Mouse (Mus musculus) midbrain, embryonic 13.5 days (tissue): ENCODE measurements around the gene Chil5. TPM values are rescaled to one million over a fixed set of nuclear protein-coding genes. Genes with fewer than 3 reads are reported as not detected.
"Not testable (repeated sequence)": the region's sequence is repeated elsewhere in the genome, so short reads cannot be mapped to it uniquely, and the experiment has no call there.

Experiments
- ATAC-seq: fragments of 200-750 bp; cut with Nextera tagmentation; 2 replicates; pipeline ENCODE4 v1.8.0; 2017; ENCODE audit warnings: mild to moderate bottlenecking, moderate TSS enrichment, moderate library complexity
- H3K27ac ChIP-seq: fragments of 300-500 bp; sonication (generic); 2 replicates; pipeline ENCODE4 v1.5.1; 2015; ENCODE audit warnings: inconsistent platforms, mild to moderate bottlenecking, moderate library complexity
- H3K27me3 ChIP-seq: fragments of 300-500 bp; sonication (generic); 2 replicates; pipeline ENCODE4 v1.6.1; 2015; ENCODE audit warnings: mild to moderate bottlenecking, inconsistent platforms
- H3K36me3 ChIP-seq: fragments of 300-500 bp; sonication (generic); 2 replicates; pipeline ENCODE4 v1.6.1; 2015; ENCODE audit warnings: mild to moderate bottlenecking, inconsistent platforms
- H3K4me1 ChIP-seq: fragments of 300-500 bp; sonication (generic); replicated peaks from 2 replicates; pipeline ENCODE4 v1.6.1; 2015; ENCODE audit warnings: inconsistent platforms
- H3K4me2 ChIP-seq: fragments of 300-500 bp; sonication (generic); replicated peaks from 2 replicates; pipeline ENCODE4 v1.6.1; 2015; ENCODE audit warnings: moderate library complexity, mild to moderate bottlenecking, inconsistent platforms
- H3K4me3 ChIP-seq: fragments of 300-500 bp; sonication (generic); replicated peaks from 2 replicates; pipeline ENCODE4 v1.5.1; 2015; ENCODE audit warnings: mild to moderate bottlenecking, inconsistent platforms
- H3K9ac ChIP-seq: fragments of 300-500 bp; sonication (generic); replicated peaks from 2 replicates; pipeline ENCODE4 v1.6.1; 2015; ENCODE audit warnings: mild to moderate bottlenecking, inconsistent platforms
- H3K9me3 ChIP-seq: fragments of 300-500 bp; sonication (generic); 2 replicates; pipeline ENCODE4 v1.6.1; 2016; ENCODE audit warnings: mild to moderate bottlenecking, inconsistent platforms
- WGBS: fragments of 180-500 bp; shearing (Covaris S2); methylation state at CpG from one replicate; pipeline ENCODE4 v1.1.7; 2015; 5-methylcytosine and 5-hydroxymethylcytosine counted together
- polyA plus RNA-seq: library from polyadenylated mRNA; unstranded; fragments of >200 nt; fragmentation: Nextera tagmentation; extraction: Ambion mirVana; gene quantifications from 2 replicates; pipeline ENCODE4 v1.2.1, GENCODE M21; 2015

Gene Chil5
- polyA plus RNA-seq, 1 experiment from 2014 or later = not detected

- no peaks in the 10 kb centered on the region for H3K36me3 ChIP-seq
- H3K27me3 ChIP-seq = no peaks in the 10 kb centered on the region
- H3K4me3 ChIP-seq = peak overlapping the region; percentile 24
- H3K9me3 ChIP-seq = no peaks in the 10 kb centered on the region
- peak overlapping the region; percentile 53 for H3K4me2 ChIP-seq
- H3K9ac ChIP-seq = no peak overlapping the region
- WGBS = 16% methylated on average over 11 of the region's 11 CpGs
- peaks cover 11% of the 10 kb centered on the region for H3K4me1 ChIP-seq
- H3K27ac ChIP-seq = no peak overlapping the region
- ATAC-seq = peak; percentile 57
These were observed 31.8 kb downstream of the Chil5 start for GRCm38 (mm10) chr3:106000707-106001375.

- no peak overlapping the region for H3K27ac ChIP-seq
- no peak overlapping the region for H3K9ac ChIP-seq
- H3K27me3 ChIP-seq = no peaks in the 10 kb centered on the region
- WGBS = 89% methylated on average over 2 of the region's 2 CpGs
- H3K4me2 ChIP-seq = no peak overlapping the region
- ATAC-seq = no peak
- no peaks in the 10 kb centered on the region for H3K36me3 ChIP-seq
- H3K9me3 ChIP-seq = no peaks in the 10 kb centered on the region
- H3K4me3 ChIP-seq = no peak overlapping the region
- no peaks in the 10 kb centered on the region for H3K4me1 ChIP-seq
These were observed 37.9 kb downstream of the Chil5 start for GRCm38 (mm10) chr3:105994730-105995129.

GRCm38 (mm10) chr3:105991653-105992283, 40.8 kb downstream of the Chil5 start:
- no peaks in the 10 kb centered on the region for H3K27me3 ChIP-seq
- H3K36me3 ChIP-seq = no peaks in the 10 kb centered on the region
- 29% methylated on average over 4 of the region's 4 CpGs for WGBS
- no peak overlapping the region for H3K27ac ChIP-seq
- H3K4me3 ChIP-seq = no peak overlapping the region
- H3K9ac ChIP-seq = no peak overlapping the region
- no peaks in the 10 kb centered on the region for H3K9me3 ChIP-seq
- H3K4me2 ChIP-seq = no peak overlapping the region
- no peak for ATAC-seq
- no peaks in the 10 kb centered on the region for H3K4me1 ChIP-seq

- ATAC-seq = not testable (repeated sequence)
These were observed 43.0 kb downstream of the Chil5 start for GRCm38 (mm10) chr3:105989611-105990010.

GRCm38 (mm10) chr3:105974174-105974573, 58.4 kb downstream of the Chil5 start:
- Histone ChIP-seq H3K27me3 (no peaks in the 10 kb centered on the region), H3K4me3 (no peak overlapping the region), H3K4me1 (no peaks in the 10 kb centered on the region), H3K4me2 (no peak overlapping the region), H3K27ac (no peak overlapping the region), H3K9ac (no peak overlapping the region), H3K9me3 (no peaks in the 10 kb centered on the region), H3K36me3 (peaks cover 11% of the 10 kb centered on the region)
- 88% methylated on average over 2 of the region's 2 CpGs for WGBS
- ATAC-seq = no peak

More at GRCm38 (mm10) chr3:105989611-105990010, 43.0 kb downstream of the Chil5 start:
- H3K27me3 ChIP-seq, H3K4me2 ChIP-seq, H3K4me1 ChIP-seq, H3K4me3 ChIP-seq, H3K27ac ChIP-seq, H3K9ac ChIP-seq, H3K36me3 ChIP-seq, H3K9me3 ChIP-seq: not testable (repeated sequence)
- WGBS = 38% methylated on average over 5 of the region's 5 CpGs

- H3K9ac ChIP-seq = no peak within 1 kb of the TSS
- H3K27ac ChIP-seq = no peak within 1 kb of the TSS
- WGBS = 87% methylated on average over 3 of the region's 3 CpGs
- peaks cover 19% of the 10 kb centered on the region for H3K36me3 ChIP-seq
- no peak within 1 kb of the TSS for H3K4me2 ChIP-seq
- no peaks in the 10 kb centered on the region for H3K27me3 ChIP-seq
- no peak for ATAC-seq
- H3K4me3 ChIP-seq = no peak within 1 kb of the TSS
- H3K4me1 ChIP-seq = no peaks in the 10 kb centered on the region
- no peaks in the 10 kb centered on the region for H3K9me3 ChIP-seq
These were observed 59.2 kb downstream of the Chil5 start, which contains the start of gene Ovgp1 for GRCm38 (mm10) chr3:105973411-105973810. Gene Ovgp1 (plus strand): TSS chr3:105973711.

GRCm38 (mm10) chr3:105971831-105972446, 60.7 kb downstream of the Chil5 start:
- no peak overlapping the region for H3K27ac ChIP-seq
- H3K4me3 ChIP-seq = no peak overlapping the region
- no peak for ATAC-seq
- H3K36me3 ChIP-seq = peaks cover 33% of the 10 kb centered on the region
- no peaks in the 10 kb centered on the region for H3K4me1 ChIP-seq
- H3K9me3 ChIP-seq = no peaks in the 10 kb centered on the region
- H3K9ac ChIP-seq = no peak overlapping the region
- H3K4me2 ChIP-seq = no peak overlapping the region
- 82% methylated on average over 5 of the region's 5 CpGs for WGBS
- H3K27me3 ChIP-seq = no peaks in the 10 kb centered on the region

Other genes with a start within 250 kb of the Chil5 start
- 74.3 and 76.1 TPM in 2 replicates for gene Rap1a, start 231.5 kb downstream of the Chil5 start, polyA plus RNA-seq
- 0.24 TPM in 1 of 2 replicates, not detected in the other for gene Adora3, start 162.0 kb downstream of the Chil5 start, polyA plus RNA-seq
- gene Tmigd3, start 161.9 kb downstream of the Chil5 start, polyA plus RNA-seq = not detected in 2 replicates
- gene I830077J02Rik, start 100.2 kb downstream of the Chil5 start, polyA plus RNA-seq = 0.39 and 0.41 TPM in 2 replicates
- 107 TPM in 2 replicates for gene Wdr77, start 73.4 kb downstream of the Chil5 start, polyA plus RNA-seq
- 541 and 556 TPM in 2 replicates for gene Atp5f1, start 72.7 kb downstream of the Chil5 start, polyA plus RNA-seq
- gene Ovgp1, start 59.1 kb downstream of the Chil5 start, polyA plus RNA-seq = 3.4 and 4.4 TPM in 2 replicates
- gene Pifo, start 18.2 kb downstream of the Chil5 start, polyA plus RNA-seq = 1.8 and 3.3 TPM in 2 replicates
- 0.15 and 0.27 TPM in 2 replicates for gene Chia1, start 80.4 kb upstream of the Chil5 start, polyA plus RNA-seq
- not detected in 2 replicates for gene Chil3, start 134.8 kb upstream of the Chil5 start, polyA plus RNA-seq
- not detected in 2 replicates for gene Chil4, start 186.7 kb upstream of the Chil5 start, polyA plus RNA-seq